Mouse (Mus musculus): ENCODE results near the gene Asb6. TPM values are rescaled to one million over a fixed set of nuclear protein-coding genes. Genes with fewer than 3 reads are reported as not detected.

The Asb6 gene
- polyA plus RNA-seq (2012; rRNA removed) (36.8 and 48.7 TPM in 2 replicates), polyA plus RNA-seq (2014; fragmentation: Nextera tagmentation; extraction: Ambion mirVana) (29.5 and 31.8 TPM in 2 replicates)

DNA sequence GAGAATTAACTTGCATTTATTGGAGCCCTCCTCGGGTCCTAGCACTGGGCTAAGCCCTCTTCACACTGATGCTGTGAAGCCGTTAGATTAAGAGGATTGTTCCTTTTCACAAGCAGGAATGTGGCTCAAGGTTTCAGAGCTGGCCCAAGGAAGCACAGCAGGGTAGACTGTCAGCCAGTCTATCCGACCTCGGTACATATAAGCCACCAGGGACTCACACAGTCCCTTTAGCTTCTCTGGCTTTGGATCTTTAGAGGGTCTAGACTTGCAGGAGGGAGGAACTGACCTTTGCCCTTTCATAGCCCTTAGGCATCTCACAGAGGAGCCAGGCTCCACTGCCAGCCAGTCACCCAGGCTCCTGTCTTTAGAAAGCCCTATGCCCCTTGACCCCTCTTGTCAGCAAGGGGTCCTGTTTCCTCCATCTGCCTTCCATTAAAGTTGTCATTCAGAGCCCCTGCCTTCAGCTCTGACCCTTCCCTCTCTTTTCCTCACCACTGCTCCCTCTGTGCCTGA, at the start of gene Asb6:
TSS of gene Asb6 (minus strand) at position 51 of the 513 bp plus-strand sequence.
- H3K9ac ChIP-seq (ENCODE audit: low read depth, low read length, severe bottlenecking), result no peak within 1 kb of the TSS
- DNase-seq (ENCODE audit: low spot score) (no peak), ATAC-seq (ENCODE audit: low FRiP score, low read depth) (no peak)
- H3K4me2 ChIP-seq (replicated peaks; ENCODE audit: low read depth, low read length, severe bottlenecking), result no peak within 1 kb of the TSS
- TF ChIP-seq POLR2A (IDR thresholded peaks at IDR 0.05; ENCODE audit: borderline replicate concordance, extremely low read depth, insufficient read depth, insufficient read length), result no peak
- H3K9me3 ChIP-seq (ENCODE audit: control insufficient read depth, low read length), result no peaks in the 10 kb centered on the region
- H3K4me3 ChIP-seq (replicated peaks; ENCODE audit: low read length), result no peak within 1 kb of the TSS
- no peaks in the 10 kb centered on the region for H3K27me3 ChIP-seq (ENCODE audit: control insufficient read depth, insufficient read depth, low read length)
- H3K36me3 ChIP-seq (ENCODE audit: control insufficient read depth, insufficient read depth, low read length), result peaks cover 12% of the 10 kb centered on the region
- 8% methylated on average over 4 of the region's 4 CpGs for WGBS
- peaks cover 35% of the 10 kb centered on the region for H3K4me1 ChIP-seq (ENCODE audit: control insufficient read depth, insufficient read depth, low read length)
- H3K27ac ChIP-seq (replicated peaks; ENCODE audit: low read depth, low read length), result no peak within 1 kb of the TSS

DNA sequence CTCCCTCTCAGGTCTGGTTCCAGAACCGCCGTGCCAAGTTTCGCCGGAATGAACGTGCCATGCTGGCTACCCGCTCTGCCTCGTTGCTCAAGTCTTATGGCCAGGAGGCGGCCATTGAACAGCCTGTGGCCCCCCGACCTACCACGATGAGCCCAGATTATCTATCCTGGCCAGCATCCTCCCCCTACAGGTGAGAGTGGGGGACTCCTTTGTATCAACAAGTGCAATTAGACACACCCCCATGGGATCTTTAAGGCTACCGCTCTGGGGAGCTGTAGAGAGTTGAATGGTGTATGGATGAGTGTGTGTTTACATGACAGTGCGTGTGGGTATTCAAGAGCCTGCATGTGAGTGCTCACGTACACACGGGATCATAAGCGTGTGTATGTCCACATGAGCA, 49.3 kb upstream of the Asb6 start:
- Histone ChIP-seq H3K9me3 (ENCODE audit: control insufficient read depth, low read length) (no peaks in the 10 kb centered on the region), H3K4me2 (replicated peaks; ENCODE audit: low read depth, low read length, severe bottlenecking) (no peak overlapping the region), H3K4me3 (replicated peaks; ENCODE audit: low read length) (no peak overlapping the region), H3K27me3 (ENCODE audit: control insufficient read depth, insufficient read depth, low read length) (no peaks in the 10 kb centered on the region), H3K36me3 (ENCODE audit: control insufficient read depth, insufficient read depth, low read length) (peaks cover 43% of the 10 kb centered on the region), H3K27ac (replicated peaks; ENCODE audit: low read depth, low read length) (no peak overlapping the region), H3K4me1 (ENCODE audit: control insufficient read depth, insufficient read depth, low read length) (peaks cover 21% of the 10 kb centered on the region), H3K9ac (ENCODE audit: low read depth, low read length, severe bottlenecking) (no peak overlapping the region)
- ATAC-seq (ENCODE audit: low FRiP score, low read depth) (no peak), DNase-seq (ENCODE audit: low spot score) (no peak)
- TF ChIP-seq POLR2A (IDR thresholded peaks at IDR 0.05; ENCODE audit: borderline replicate concordance, extremely low read depth, insufficient read depth, insufficient read length), result no peak
- WGBS, result 92% methylated on average over 15 of the region's 15 CpGs

DNA sequence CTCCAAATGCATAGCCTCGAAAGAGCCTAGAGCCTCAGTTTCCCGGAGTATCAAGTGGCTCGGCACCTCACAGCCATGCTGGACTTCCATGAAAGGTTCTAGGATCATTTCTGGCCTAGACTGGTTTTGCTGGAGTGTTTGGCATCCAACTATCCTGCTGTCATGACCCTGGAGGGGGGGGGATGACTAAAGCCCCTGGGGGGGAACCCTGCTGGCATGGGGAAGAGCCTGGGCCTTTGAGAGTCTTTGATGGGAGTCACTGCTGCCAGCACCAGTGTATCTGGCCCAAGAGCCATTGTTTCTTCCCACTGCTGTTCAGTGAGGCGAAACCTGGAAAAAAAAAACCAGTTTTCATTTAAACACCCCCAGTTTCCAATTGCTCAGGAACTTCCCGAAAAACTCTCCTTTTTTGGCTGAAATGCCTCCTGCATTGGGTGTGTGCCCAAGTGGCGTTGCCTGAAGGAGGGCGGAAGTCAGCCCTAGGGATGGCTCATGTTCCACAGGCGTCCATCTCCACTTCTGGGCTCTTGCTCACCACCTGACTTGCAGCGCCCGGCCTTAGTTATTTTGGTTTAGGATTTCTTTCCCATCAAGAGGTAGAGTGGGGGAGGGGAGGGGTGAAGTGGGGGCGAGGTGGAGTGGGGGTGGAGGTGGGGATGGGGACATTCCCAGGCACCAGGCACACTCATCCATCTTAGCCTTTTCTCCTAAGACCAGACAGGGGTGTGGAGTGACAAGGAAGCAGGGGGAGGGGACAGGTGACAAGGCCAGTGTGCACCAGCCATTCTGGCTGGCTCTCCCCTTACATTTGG, 45.7 kb upstream of the Asb6 start:
- Histone ChIP-seq H3K9me3 (ENCODE audit: control insufficient read depth, low read length) (no peaks in the 10 kb centered on the region), H3K4me2 (replicated peaks; ENCODE audit: low read depth, low read length, severe bottlenecking) (no peak overlapping the region), H3K27me3 (ENCODE audit: control insufficient read depth, insufficient read depth, low read length) (no peaks in the 10 kb centered on the region), H3K9ac (ENCODE audit: low read depth, low read length, severe bottlenecking) (no peak overlapping the region), H3K4me1 (ENCODE audit: control insufficient read depth, insufficient read depth, low read length) (peaks cover 55% of the 10 kb centered on the region), H3K36me3 (ENCODE audit: control insufficient read depth, insufficient read depth, low read length) (peaks cover 25% of the 10 kb centered on the region), H3K4me3 (replicated peaks; ENCODE audit: low read length) (no peak overlapping the region), H3K27ac (replicated peaks; ENCODE audit: low read depth, low read length) (peak overlapping the region; percentile 67)
- 35% methylated on average over 11 of the region's 11 CpGs for WGBS
- TF ChIP-seq POLR2A (IDR thresholded peaks at IDR 0.05; ENCODE audit: borderline replicate concordance, extremely low read depth, insufficient read depth, insufficient read length), result no peak
- ATAC-seq (ENCODE audit: low FRiP score, low read depth), result no peak
- DNase-seq (ENCODE audit: low spot score), result no peak

DNA sequence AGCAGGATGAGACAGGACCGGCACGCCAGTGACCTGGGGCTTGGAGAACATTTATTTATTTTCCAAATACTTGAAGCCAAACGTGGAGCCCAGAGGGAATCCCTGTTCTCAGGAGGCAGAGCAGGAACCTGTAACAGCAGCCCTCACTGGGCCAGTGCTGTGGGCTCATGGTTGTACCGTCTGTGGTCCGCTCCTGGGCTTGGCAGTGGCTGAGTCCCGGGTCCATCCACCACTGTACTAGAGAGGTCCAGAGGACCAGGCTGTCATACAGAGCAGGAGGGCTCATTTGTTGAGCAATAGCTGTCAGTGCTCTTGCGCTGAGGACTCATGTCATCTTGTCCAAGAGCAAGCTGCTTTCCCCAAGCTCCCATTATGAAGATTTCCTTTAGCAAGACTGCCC, 45.0 kb upstream of the Asb6 start:
- peaks cover 61% of the 10 kb centered on the region for H3K4me1 ChIP-seq (ENCODE audit: control insufficient read depth, insufficient read depth, low read length)
- no peak overlapping the region for H3K9ac ChIP-seq (ENCODE audit: low read depth, low read length, severe bottlenecking)
- H3K4me3 ChIP-seq (replicated peaks; ENCODE audit: low read length), result no peak overlapping the region
- H3K36me3 ChIP-seq (ENCODE audit: control insufficient read depth, insufficient read depth, low read length), result peaks cover 19% of the 10 kb centered on the region
- no peak for TF ChIP-seq POLR2A (IDR thresholded peaks at IDR 0.05; ENCODE audit: borderline replicate concordance, extremely low read depth, insufficient read depth, insufficient read length)
- peak overlapping the region; percentile 67 for H3K27ac ChIP-seq (replicated peaks; ENCODE audit: low read depth, low read length)
- H3K4me2 ChIP-seq (replicated peaks; ENCODE audit: low read depth, low read length, severe bottlenecking), result no peak overlapping the region
- H3K27me3 ChIP-seq (ENCODE audit: control insufficient read depth, insufficient read depth, low read length), result no peaks in the 10 kb centered on the region
- ATAC-seq (ENCODE audit: low FRiP score, low read depth) (no peak), DNase-seq (ENCODE audit: low spot score) (no peak)
- no peaks in the 10 kb centered on the region for H3K9me3 ChIP-seq (ENCODE audit: control insufficient read depth, low read length)
- WGBS, result 60% methylated on average over 7 of the region's 7 CpGs

DNA sequence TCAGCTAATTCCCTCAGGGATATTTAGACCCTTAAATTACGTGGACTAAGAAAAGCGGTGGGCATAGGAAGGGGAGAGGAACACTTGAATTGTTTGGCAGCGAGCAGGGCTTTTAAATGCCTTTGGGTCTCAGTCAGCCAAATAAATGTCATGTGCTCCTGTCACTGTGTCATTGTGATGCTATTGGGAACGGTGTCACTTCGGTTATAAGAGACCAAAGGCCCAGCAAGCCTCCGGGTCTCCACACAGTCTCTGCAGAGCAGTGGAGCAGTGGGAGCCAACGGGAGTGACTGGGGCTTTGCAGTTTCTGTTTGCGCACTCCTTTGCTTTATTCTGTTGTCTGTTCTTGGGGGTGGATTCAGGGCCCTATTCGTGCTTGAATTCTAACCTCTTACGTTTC, 44.3 kb upstream of the Asb6 start:
- H3K9me3 ChIP-seq (ENCODE audit: control insufficient read depth, low read length), result no peaks in the 10 kb centered on the region
- ATAC-seq (ENCODE audit: low FRiP score, low read depth) (no peak), DNase-seq (ENCODE audit: low spot score) (no peak)
- 36% methylated on average over 10 of the region's 10 CpGs for WGBS
- H3K4me1 ChIP-seq (ENCODE audit: control insufficient read depth, insufficient read depth, low read length), result peaks cover 64% of the 10 kb centered on the region
- no peak for TF ChIP-seq POLR2A (IDR thresholded peaks at IDR 0.05; ENCODE audit: borderline replicate concordance, extremely low read depth, insufficient read depth, insufficient read length)
- no peak overlapping the region for H3K4me3 ChIP-seq (replicated peaks; ENCODE audit: low read length)
- H3K9ac ChIP-seq (ENCODE audit: low read depth, low read length, severe bottlenecking), result no peak overlapping the region
- peaks cover 15% of the 10 kb centered on the region for H3K36me3 ChIP-seq (ENCODE audit: control insufficient read depth, insufficient read depth, low read length)
- H3K4me2 ChIP-seq (replicated peaks; ENCODE audit: low read depth, low read length, severe bottlenecking), result no peak overlapping the region
- H3K27me3 ChIP-seq (ENCODE audit: control insufficient read depth, insufficient read depth, low read length), result no peaks in the 10 kb centered on the region
- 0 out of 2 replicates have a peak overlapping the region, but pooled peaks have one; percentile 26 for H3K27ac ChIP-seq (replicated peaks; ENCODE audit: low read depth, low read length)
